Mouse (Mus musculus): ENCODE data around the gene Doc2b. TPM values are rescaled to one million over a fixed set of nuclear protein-coding genes. Genes with fewer than 3 reads are reported as not detected.
"Not testable (repeated sequence)": the region's sequence is repeated elsewhere in the genome, so short reads cannot be mapped to it uniquely, and the experiment has no call there.

Gene Doc2b
- total and polyA plus RNA-seq, 3 experiments = not detected

GRCm38 (mm10) chr11:75732434-75733226 is 63.2 kb downstream of the Doc2b start, which contains the start of gene Ywhae (continued):
- TF ChIP-seq E2F4 (IDR thresholded peaks at IDR 0.05; ENCODE audit: insufficient replicate concordance, low read depth, low read length) (0 out of 2 replicates have a peak, but pooled peaks have one; percentile 76), MYC (IDR thresholded peaks at IDR 0.05; ENCODE audit: low read depth, low read length) (peak; percentile 95), IRF4 (IDR thresholded peaks at IDR 0.05; ENCODE audit: low read depth, low read length) (peak; percentile 66; the same call in 1 of the 2 replicates), ZNF384 (IDR thresholded peaks at IDR 0.05; ENCODE audit: low read depth, low read length) (no peak; the same call in none of the 2 replicates), PAX5 (IDR thresholded peaks at IDR 0.05; ENCODE audit: low read length) (no peak), ELF1 (IDR thresholded peaks at IDR 0.05; ENCODE audit: low read depth, low read length) (peak; percentile 89), MEF2A (IDR thresholded peaks at IDR 0.05; ENCODE audit: borderline replicate concordance, low read depth, low read length) (peak; percentile 79; the same call in 1 of the 2 replicates), ZC3H11A (IDR thresholded peaks at IDR 0.05; ENCODE audit: low read depth, low read length) (peak; percentile 87), ZKSCAN1 (IDR thresholded peaks at IDR 0.05; ENCODE audit: borderline replicate concordance, low read depth, low read length) (no peak), TCF12 (IDR thresholded peaks at IDR 0.05; ENCODE audit: low read depth, low read length) (peak; percentile 95), EP300 (IDR thresholded peaks at IDR 0.05; ENCODE audit: low read length) (peak; percentile 25; the same call in 1 of the 2 replicates), NELFE (IDR thresholded peaks at IDR 0.05; ENCODE audit: low read depth, low read length) (peak; percentile 98), POLR2A (IDR thresholded peaks at IDR 0.05; ENCODE audit: low read depth, low read length) (peak; percentile 98), HCFC1 (IDR thresholded peaks at IDR 0.05; ENCODE audit: low read depth, low read length) (peak; percentile 73), RCOR1 (conservative IDR thresholded peaks at IDR 0.05; ENCODE audit: low read depth, low read length) (0 out of 2 replicates have a peak, but pooled peaks have one; percentile 22), KAT2A (IDR thresholded peaks at IDR 0.05; ENCODE audit: insufficient replicate concordance, low read length) (peak; percentile 71; the same call in 1 of the 2 replicates), SMC3 (IDR thresholded peaks at IDR 0.05; ENCODE audit: low read depth, low read length) (no peak; the same call in 1 of the 2 replicates), SIN3A (IDR thresholded peaks at IDR 0.05; ENCODE audit: low read length) (peak; percentile 94), GABPA (IDR thresholded peaks at IDR 0.05; ENCODE audit: insufficient replicate concordance, low read depth, low read length) (no peak), TBP (conservative IDR thresholded peaks at IDR 0.05; ENCODE audit: low read depth, low read length) (peak; percentile 70; the same call in 1 of the 2 replicates), POLR2AphosphoS2 (IDR thresholded peaks at IDR 0.05; ENCODE audit: low read depth, low read length) (peak; percentile 93; the same call in 1 of the 2 replicates), NRF1 (IDR thresholded peaks at IDR 0.05; ENCODE audit: low read depth, low read length) (peak; percentile 85), BHLHE40 (IDR thresholded peaks at IDR 0.05; ENCODE audit: low read depth, low read length) (peak; percentile 72), UBTF (IDR thresholded peaks at IDR 0.05; ENCODE audit: low read depth, low read length) (peak; percentile 54; the same call in 1 of the 2 replicates)

- H3K79me2 ChIP-seq (replicated peaks; ENCODE audit: control insufficient read depth, extremely low read depth, insufficient read depth, poor library complexity, severe bottlenecking); H3K9me3 ChIP-seq (replicated peaks; ENCODE audit: low read length); H3K36me3 ChIP-seq (replicated peaks in 1 of 2; ENCODE audit: control insufficient read depth in 1 of 2, insufficient read depth in 1 of 2, low read length in 1 of 2); H3K9ac ChIP-seq (ENCODE audit: insufficient read depth, low read depth); H3K27me3 ChIP-seq (replicated peaks); dilution Hi-C loops (cut with MboI; ENCODE audit: extremely low pct_ligation_motif_present, extremely low pct_unique_long_range_greater_than_20kb, low sequenced_read_pairs); H3K27ac ChIP-seq (ENCODE audit: insufficient read depth, low read depth); H3K4me3 ChIP-seq (replicated peaks in 1 of 3; ENCODE audit: low read depth in 2 of 3, low read length in 2 of 3, poor library complexity in 1 of 3); in situ Hi-C loops (cut with MboI; ENCODE audit: low pct_ligation_motif_present, low pct_unique_long_range_greater_than_20kb, low sequenced_read_pairs): not testable (repeated sequence)
- peak; percentile 50 for DNase-seq (ENCODE audit: extremely low read depth)
- Histone ChIP-seq H3K4me1 (ENCODE audit: control insufficient read depth in 1 of 2, insufficient read depth in 2 of 2) (peaks cover 16 to 35% of the 10 kb centered on the region in 2 experiments), H3K4me2 (ENCODE audit: insufficient read depth, low read depth, poor library complexity, severe bottlenecking) (peak overlapping the region; percentile 32)
- TF ChIP-seq BHLHE40 (IDR thresholded peaks at IDR 0.05; ENCODE audit: low read depth, low read length) (peak; percentile 9; the same call in 1 of the 2 replicates), ZNF384 (IDR thresholded peaks at IDR 0.05; ENCODE audit: low read depth, low read length) (peak; percentile 95), IRF4 (IDR thresholded peaks at IDR 0.05; ENCODE audit: low read depth, low read length) (peak; percentile 76), EP300 (IDR thresholded peaks at IDR 0.05; ENCODE audit: low read length) (peak; percentile 66)
Measured at GRCm38 (mm10) chr11:75727659-75728058, 68.2 kb downstream of the Doc2b start.
